Comparison of ENCODE assay signal across 17 mouse cellular contexts in the genomic region with DNA sequence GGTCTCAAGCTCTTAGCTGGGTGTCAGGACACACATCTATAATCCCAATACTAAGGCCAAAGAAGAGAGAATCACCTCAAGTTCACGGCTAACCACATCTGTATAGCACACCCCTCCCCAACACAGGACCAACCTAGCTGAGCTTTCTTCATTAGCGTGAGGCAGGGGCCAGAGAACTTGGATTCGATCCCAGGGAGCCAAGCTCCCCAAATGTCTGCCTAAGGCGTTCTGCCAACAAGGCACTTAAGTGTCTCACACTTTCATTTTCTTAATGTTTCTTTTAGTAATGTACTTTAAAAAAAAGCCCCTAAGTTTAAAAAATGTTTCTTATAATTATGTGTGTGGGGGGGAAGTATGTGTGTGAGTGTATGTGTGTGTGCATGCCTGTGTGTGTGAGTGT.
"Had no signal": no experiment of that assay in that cellular context is flagged by ENCODE, and none has a peak within 500 bp of the region (broad histone marks: within the 10 kb centered on the region; RNA-seq: fewer than 3 reads in every experiment).

No protein-coding gene starts in this region.

- DNase-seq: kidney, adult 9 months; kidney, postnatal 4 days; liver; lung, adult 18-20 months; lung, postnatal 14 days; retina, postnatal 1 day; right cerebral cortex, postnatal 4 days; spleen, adult 18-20 months; thymus, postnatal 36 days had no signal

- H3K27ac ChIP-seq: kidney, postnatal 0 days; layer of hippocampus, adult 2 months; liver, embryonic 14.5 days; midbrain, embryonic 12.5 days; neural tube, embryonic 13.5 days; stomach, embryonic 15.5 days had no signal

- ATAC-seq: intestine, postnatal 0 days; midbrain, embryonic 16.5 days had no signal

- H3K9ac ChIP-seq: liver, embryonic 14.5 days; midbrain, embryonic 12.5 days; neural tube, embryonic 13.5 days; stomach, embryonic 15.5 days had no signal

- H3K9me3 ChIP-seq: midbrain, embryonic 12.5 days; neural tube, embryonic 13.5 days; stomach, embryonic 15.5 days had no signal

- H3K36me3 ChIP-seq: midbrain, embryonic 12.5 days; neural tube, embryonic 13.5 days; stomach, embryonic 15.5 days had no signal

- H3K4me3 ChIP-seq: layer of hippocampus, adult 2 months; midbrain, embryonic 12.5 days; neural tube, embryonic 13.5 days; stomach, embryonic 15.5 days had no signal

- H3K27me3 ChIP-seq: stomach, embryonic 15.5 days had no signal

- H3K4me1 ChIP-seq: neural tube, embryonic 13.5 days; stomach, embryonic 15.5 days had no signal

- H3K4me2 ChIP-seq: midbrain, embryonic 12.5 days; neural tube, embryonic 13.5 days; stomach, embryonic 15.5 days had no signal
